Comparison of ENCODE assay signal across 8 mouse cellular contexts in genomic region chr1:85895391-85895837, GRCm38 (mm10). TPM values are rescaled to one million over a fixed set of nuclear protein-coding genes. Genes with fewer than 3 reads are reported as not detected.
DNase-seq lines count a peak whose midpoint lies in the region; ATAC-seq lines count a peak whose summit lies in the region.

No protein-coding gene starts in this region.

- intact Hi-C loops in left cerebral cortex, postnatal 14 days (cut with DNase I) = loop anchor here (2.0 kb wide), 3 partner anchors 25 to 43 kb away; no protein-coding TSS in a partner anchor

- H3K9me3 ChIP-seq in hindbrain, embryonic 14.5 days (ENCODE audit: control insufficient read depth, low read length) = no peaks in the 10 kb centered on the region

- H3K36me3 ChIP-seq in hindbrain, embryonic 14.5 days (replicated peaks; ENCODE audit: control insufficient read depth, insufficient read depth) = no peaks in the 10 kb centered on the region

- ATAC-seq in hindbrain, embryonic 14.5 days (ENCODE audit: low FRiP score) = peak; percentile 49
- peak; percentile 79 for ATAC-seq in megakaryocyte, adult 5-6 weeks (ENCODE audit: poor library complexity, severe bottlenecking)

- peak overlapping the region; percentile 89 for H3K27ac ChIP-seq in hindbrain, embryonic 14.5 days

- peaks cover 49% of the 10 kb centered on the region for H3K4me1 ChIP-seq in hindbrain, embryonic 14.5 days (replicated peaks; ENCODE audit: control insufficient read depth, insufficient read depth, low read length)

- 2% methylated on average over 15 of the region's 15 CpGs for WGBS in hindbrain, embryonic 14.5 days

- peak overlapping the region; percentile 65 for H3K4me2 ChIP-seq in hindbrain, embryonic 14.5 days (replicated peaks)

- H3K9ac ChIP-seq in hindbrain, embryonic 14.5 days = peak overlapping the region; percentile 84

- no peaks in the 10 kb centered on the region for H3K27me3 ChIP-seq in hindbrain, embryonic 14.5 days (ENCODE audit: control insufficient read depth, insufficient read depth, low read length)

- peak overlapping the region; percentile 86 for H3K4me3 ChIP-seq in hindbrain, embryonic 14.5 days (replicated peaks; ENCODE audit: low read length)

- peak; percentile 47 for DNase-seq in ZHBTc4 (ENCODE audit: low read depth, low spot score)
- DNase-seq in cerebellum, adult 9-10 months = peak; percentile 76
- DNase-seq in gastrocnemius, adult 18-20 months (ENCODE audit: low spot score) = peak; percentile 44
- DNase-seq in hindbrain, embryonic 14.5 days (ENCODE audit: low spot score) = peak; percentile 67
- DNase-seq in left cerebral cortex, postnatal 14 days (ENCODE audit: low spot score in 2 of 2) = peak; percentile 74 to 84
- peak; percentile 70 for DNase-seq in right cerebral cortex, postnatal 14 days
- DNase-seq in ovary, adult 18-20 months (ENCODE audit: low spot score) = no peak

RNA-seq across cellular contexts. Expression of gene Itm2c, which starts 1.3 kb away (rescaled TPM):
- total RNA-seq in gastrocnemius, adult 18-20 months (2021) = 10 to 100 TPM; 25.3 to 33.6 TPM
- polyA plus RNA-seq in hindbrain, embryonic 14.5 days (2014; fragmentation: Nextera tagmentation; extraction: Ambion mirVana) = 124 and 127 TPM in 2 replicates
- total RNA-seq in left cerebral cortex, postnatal 14 days (2021) = 100 to 1,000 TPM; 521 to 559 TPM
- total RNA-seq in megakaryocyte, adult 5-6 weeks (2015) = 32.8 and 32.9 TPM in 2 replicates
- total RNA-seq in megakaryocyte, adult 5-6 weeks (2017) = 77.9 and 83.6 TPM in 2 replicates

RNA-seq across cellular contexts. Expression of gene 4933407L21Rik, which starts 32.9 kb away (rescaled TPM):
- total RNA-seq in gastrocnemius, adult 18-20 months (2021) = under 1 TPM; 0.27 to 0.36 TPM
- polyA plus RNA-seq in hindbrain, embryonic 14.5 days (2014; fragmentation: Nextera tagmentation; extraction: Ambion mirVana) = 4.8 and 7.5 TPM in 2 replicates
- total RNA-seq in left cerebral cortex, postnatal 14 days (2021) = 1 to 10 TPM; 7.8 to 9.6 TPM
- not detected in 2 replicates for total RNA-seq in megakaryocyte, adult 5-6 weeks (2015)
- total RNA-seq in megakaryocyte, adult 5-6 weeks (2017) = 0.22 TPM in 1 of 2 replicates, not detected in the other

Comparison
In these comparisons a context has a peak if more than half of its experiments do, and no peak if none do; other contexts are left out.
1. RNA of gene Itm2c, which starts 1.3 kb away (total RNA-seq): 521 to 559 TPM in left cerebral cortex, postnatal 14 days; 32.8 to 83.6 TPM in megakaryocyte, adult 5-6 weeks and 25.3 to 33.6 TPM in gastrocnemius, adult 18-20 months; every median in the first group is over 4 times any median in the second.
2. RNA of gene 4933407L21Rik, which starts 32.9 kb away (total RNA-seq): 7.8 to 9.6 TPM in left cerebral cortex, postnatal 14 days; 0.27 to 0.36 TPM in gastrocnemius, adult 18-20 months and 0.22 TPM in megakaryocyte, adult 5-6 weeks; every median in the first group is over 4 times any median in the second.